Mouse (Mus musculus) liver, embryonic 14.5 days (tissue): ENCODE data around the gene Pomc.

Experiments used
- CTCF ChIP-seq: IDR thresholded peaks from 2 replicates; pipeline ENCODE4 v1.5.1; 2016; ENCODE audit warnings: antibody characterized with exemption, low read depth, control low read depth
- EP300 ChIP-seq: IDR thresholded peaks from 2 replicates; pipeline ENCODE4 v1.6.1; 2016; ENCODE audit warnings: antibody characterized with exemption, low read depth

- TF ChIP-seq EP300, result no peak
- TF ChIP-seq CTCF, result peak; percentile 67
Observed at GRCm38 (mm10) chr12:3983736-3984135, 29.0 kb downstream of the Pomc start.
